Mouse (Mus musculus) liver, adult 2 months (tissue): ENCODE measurements around the gene Uqcc1.

Experiments used
- CTCF ChIP-seq: fragments of 200-500 bp; IDR thresholded peaks from 2 replicates; pipeline ENCODE4 v1.5.1; 2011; ENCODE audit warnings: low read depth, low read length, control low read depth
- POLR2A ChIP-seq: fragments of 200-500 bp; IDR thresholded peaks from 2 replicates; pipeline ENCODE4 v1.6.1; 2011; ENCODE audit warnings: low read length, control low read depth; ENCODE audit not compliant: insufficient read depth; ENCODE audit errors: extremely low read depth

DNA sequence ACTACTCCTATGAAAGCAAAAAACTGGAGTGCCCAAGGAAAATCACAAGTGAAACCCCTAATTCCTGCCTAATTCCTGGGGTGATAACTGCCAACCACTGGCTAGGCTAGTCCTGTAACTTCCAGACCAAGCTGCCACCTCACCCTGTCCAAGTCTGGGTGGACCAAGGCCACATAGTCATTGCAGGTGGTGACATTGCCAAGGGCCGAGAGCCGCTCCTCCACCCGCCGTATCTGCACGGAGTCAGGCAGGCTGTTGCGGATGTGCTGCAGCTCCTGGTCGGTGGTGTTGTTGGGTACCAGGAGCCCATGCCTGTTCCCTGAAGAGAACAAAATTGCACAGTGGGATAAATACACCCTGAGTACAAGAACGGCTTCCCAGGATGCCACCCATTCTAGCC lies 106.4 kb downstream of the Uqcc1 start:
- no peak for TF ChIP-seq POLR2A
- no peak for TF ChIP-seq CTCF
